Mouse (Mus musculus) lung, embryonic 14.5 days (tissue): ENCODE data around the gene Shisa5. TPM values are rescaled to one million over a fixed set of nuclear protein-coding genes. Genes with fewer than 3 reads are reported as not detected.

ENCODE experiments used
- ATAC-seq: fragments of 200-750 bp; cut with Nextera tagmentation; 2 replicates; pipeline ENCODE4 v1.8.0; 2017; ENCODE audit warnings: mild to moderate bottlenecking, moderate TSS enrichment, moderate library complexity; ENCODE audit not compliant: insufficient read depth
- DNase-seq: peaks from one replicate; pipeline ENCODE4 v3.0.0-alpha.2; 2015
- H3K27ac ChIP-seq: fragments of 300-500 bp; sonication (generic); 2 replicates; pipeline ENCODE4 v1.5.1; 2014; ENCODE audit warnings: low read depth, mild to moderate bottlenecking, moderate library complexity
- H3K27me3 ChIP-seq: fragments of 300-500 bp; sonication (generic); 2 replicates; pipeline ENCODE4 v1.6.1; 2014; ENCODE audit warnings: low read length, control low read depth; ENCODE audit not compliant: insufficient read depth
- H3K36me3 ChIP-seq: fragments of 300-500 bp; sonication (generic); 2 replicates; pipeline ENCODE4 v1.6.1; 2014; ENCODE audit warnings: control low read depth; ENCODE audit not compliant: insufficient read depth
- H3K4me1 ChIP-seq: fragments of 300-500 bp; sonication (generic); 2 replicates; pipeline ENCODE4 v1.6.1; 2014; ENCODE audit warnings: antibody characterized with exemption, control low read depth; ENCODE audit not compliant: insufficient read depth
- H3K4me2 ChIP-seq: fragments of 300-500 bp; sonication (generic); 2 replicates; pipeline ENCODE4 v1.6.1; 2014; ENCODE audit warnings: mild to moderate bottlenecking
- H3K4me3 ChIP-seq: fragments of 300-500 bp; sonication (generic); 2 replicates; pipeline ENCODE4 v1.5.1; 2014; ENCODE audit warnings: low read depth, low read length
- H3K9ac ChIP-seq: fragments of 300-500 bp; sonication (generic); 2 replicates; pipeline ENCODE4 v1.6.1; 2014
- H3K9me3 ChIP-seq: fragments of 300-500 bp; sonication (generic); 2 replicates; pipeline ENCODE4 v1.6.1; 2016; ENCODE audit warnings: low read depth, low read length, control low read depth
- CTCF ChIP-seq: IDR thresholded peaks from 2 replicates; pipeline ENCODE4 v1.5.1; 2016; ENCODE audit warnings: antibody characterized with exemption, low read depth
- WGBS: fragments of 180-500 bp; shearing (Covaris S2); extraction: QIAGEN DNeasy Blood & Tissue Kit; methylation state at CpG from one replicate; pipeline ENCODE4 v1.1.7; 2014; 5-methylcytosine and 5-hydroxymethylcytosine counted together
- polyA plus RNA-seq: library from polyadenylated mRNA; unstranded; fragments of >200 nt; fragmentation: Nextera tagmentation; extraction: Ambion mirVana; gene quantifications from 2 replicates; pipeline ENCODE4 v1.2.1, GENCODE M21; 2014

Shisa5 gene
- polyA plus RNA-seq, 1 experiment from 2014 or later, result 56.6 TPM

GRCm38 (mm10) chr9:109104083-109104482 lies 65.7 kb downstream of the Shisa5 start:
- H3K9ac ChIP-seq, result no peak overlapping the region
- H3K36me3 ChIP-seq, result peaks cover 86% of the 10 kb centered on the region

GRCm38 (mm10) chr9:109105011-109105410 lies 66.6 kb downstream of the Shisa5 start:
- no peak overlapping the region for H3K4me3 ChIP-seq
- H3K9ac ChIP-seq, result no peak overlapping the region
- no peak overlapping the region for H3K4me2 ChIP-seq
- H3K27ac ChIP-seq, result no peak overlapping the region
- H3K9me3 ChIP-seq, result no peaks in the 10 kb centered on the region
- H3K27me3 ChIP-seq, result no peaks in the 10 kb centered on the region
- ATAC-seq (peak; percentile 9; the same call in 1 of the 2 replicates), DNase-seq (peak; percentile 61)
- TF ChIP-seq CTCF, result no peak
- H3K36me3 ChIP-seq, result peaks cover 92% of the 10 kb centered on the region
- WGBS, result 68% methylated on average over 12 of the region's 12 CpGs
- no peaks in the 10 kb centered on the region for H3K4me1 ChIP-seq

More at GRCm38 (mm10) chr9:109104083-109104482, 65.7 kb downstream of the Shisa5 start:
- Histone ChIP-seq H3K27ac (no peak overlapping the region), H3K9me3 (no peaks in the 10 kb centered on the region), H3K4me3 (no peak overlapping the region), H3K4me2 (no peak overlapping the region), H3K4me1 (peaks cover 2% of the 10 kb centered on the region), H3K27me3 (no peaks in the 10 kb centered on the region)
- no peak for TF ChIP-seq CTCF
- no peak for ATAC-seq
- DNase-seq, result no peak
- WGBS, result 85% methylated on average over 9 of the region's 9 CpGs

GRCm38 (mm10) chr9:109105648-109106047 lies 67.3 kb downstream of the Shisa5 start:
- no peak for TF ChIP-seq CTCF
- Histone ChIP-seq H3K9ac (no peak overlapping the region), H3K4me1 (no peaks in the 10 kb centered on the region), H3K4me2 (no peak overlapping the region), H3K36me3 (peaks cover 92% of the 10 kb centered on the region), H3K27ac (no peak overlapping the region), H3K4me3 (no peak overlapping the region), H3K27me3 (no peaks in the 10 kb centered on the region), H3K9me3 (no peaks in the 10 kb centered on the region)
- DNase-seq (no peak), ATAC-seq (no peak)
- 88% methylated on average over 12 of the region's 12 CpGs for WGBS

- peaks cover 98% of the 10 kb centered on the region for H3K36me3 ChIP-seq
- 50% methylated on average over 4 of the region's 6 CpGs for WGBS
- H3K9ac ChIP-seq, result no peak overlapping the region
- H3K27ac ChIP-seq, result no peak overlapping the region
- H3K27me3 ChIP-seq, result no peaks in the 10 kb centered on the region
- no peaks in the 10 kb centered on the region for H3K4me1 ChIP-seq
- H3K9me3 ChIP-seq, result no peaks in the 10 kb centered on the region
- no peak for DNase-seq
- no peak overlapping the region for H3K4me3 ChIP-seq
- TF ChIP-seq CTCF, result no peak
- H3K4me2 ChIP-seq, result no peak overlapping the region
- no peak for ATAC-seq
These were observed 69.0 kb downstream of the Shisa5 start for GRCm38 (mm10) chr9:109107341-109107740.

Other genes with a start within 250 kb of the Shisa5 start
- gene Nckipsd, start 230.2 kb upstream of the Shisa5 start, polyA plus RNA-seq, result 11.3 and 14.4 TPM in 2 replicates
- gene Celsr3, start 212.2 kb upstream of the Shisa5 start, polyA plus RNA-seq, result 0.14 and 0.17 TPM in 2 replicates
- gene Slc26a6, start 185.3 kb upstream of the Shisa5 start, polyA plus RNA-seq, result 10.7 and 12.0 TPM in 2 replicates
- gene Tmem89, start 123.9 kb upstream of the Shisa5 start, polyA plus RNA-seq, result not detected in 2 replicates
- gene Uqcrc1, start 101.9 kb upstream of the Shisa5 start, polyA plus RNA-seq, result 446 and 454 TPM in 2 replicates
- 1.7 and 2.1 TPM in 2 replicates for gene Col7a1, start 85.0 kb upstream of the Shisa5 start, polyA plus RNA-seq
- gene Ucn2, start 52.6 kb upstream of the Shisa5 start, polyA plus RNA-seq, result not detected in 2 replicates
- gene Pfkfb4, start 46.8 kb upstream of the Shisa5 start, polyA plus RNA-seq, result 7.6 and 9.7 TPM in 2 replicates
- gene Trex1, start 21.2 kb downstream of the Shisa5 start, polyA plus RNA-seq, result 10.6 and 11.6 TPM in 2 replicates
- 24.5 and 27.6 TPM in 2 replicates for gene Atrip, start 35.6 kb downstream of the Shisa5 start, polyA plus RNA-seq
- gene Ccdc51, start 43.9 kb downstream of the Shisa5 start, polyA plus RNA-seq, result 9.3 and 10.6 TPM in 2 replicates
- gene Tma7, start 44.0 kb downstream of the Shisa5 start, polyA plus RNA-seq, result 599 and 638 TPM in 2 replicates
- 16.1 and 18.4 TPM in 2 replicates for gene Plxnb1, start 56.8 kb downstream of the Shisa5 start, polyA plus RNA-seq
- not detected in 2 replicates for gene Fbxw21, start 123.5 kb downstream of the Shisa5 start, polyA plus RNA-seq
- not detected in 2 replicates for gene Fbxw13, start 157.4 kb downstream of the Shisa5 start, polyA plus RNA-seq
- gene Fbxw20, start 196.2 kb downstream of the Shisa5 start, polyA plus RNA-seq, result not detected in 2 replicates
- not detected in 2 replicates for gene Fbxw14, start 249.1 kb downstream of the Shisa5 start, polyA plus RNA-seq